Comparison of ENCODE assay signal across 14 mouse cellular contexts in genomic region chr10:75320321-75320720, GRCm38 (mm10). TPM values are rescaled to one million over a fixed set of nuclear protein-coding genes. Genes with fewer than 3 reads are reported as not detected.
DNase-seq lines count a peak whose midpoint lies in the region; ATAC-seq and TF ChIP-seq lines count a peak whose summit lies in the region.
"Had no signal": no experiment of that assay in that cellular context is flagged by ENCODE, and none has a peak within 500 bp of the region (broad histone marks: within the 10 kb centered on the region; RNA-seq: fewer than 3 reads in every experiment).

No protein-coding gene starts in this region.

- no peak for ATAC-seq in heart, postnatal 0 days (ENCODE audit: insufficient read depth, low read depth)
- ATAC-seq in monocyte, adult 5-6 weeks (replicated peaks; ENCODE audit: insufficient number of reproducible peaks, low FRiP score, low TSS enrichment, poor library complexity, severe bottlenecking) = 0 out of 2 replicates have a peak, but pooled peaks have one; percentile 12

- H3K9me3 ChIP-seq in heart, postnatal 0 days (replicated peaks; ENCODE audit: control insufficient read depth, low read length) = no peaks in the 10 kb centered on the region
- H3K9me3 ChIP-seq: hindbrain, embryonic 13.5 days; neural tube, embryonic 12.5 days had no signal

- no peak overlapping the region for H3K9ac ChIP-seq in heart, postnatal 0 days (replicated peaks; ENCODE audit: low read depth, low read length)
- H3K9ac ChIP-seq: hindbrain, embryonic 13.5 days; neural tube, embryonic 12.5 days had no signal

- no peak overlapping the region for H3K27ac ChIP-seq in heart, postnatal 0 days (ENCODE audit: low read depth)
- H3K27ac ChIP-seq: heart, adult 2 months; hindbrain, embryonic 13.5 days; neural tube, embryonic 12.5 days had no signal

- peaks cover 8% of the 10 kb centered on the region; the same call in 1 of the 2 replicates for H3K4me1 ChIP-seq in heart, postnatal 0 days (ENCODE audit: control insufficient read depth, insufficient read depth)

- no peaks in the 10 kb centered on the region for H3K36me3 ChIP-seq in heart, postnatal 0 days (replicated peaks; ENCODE audit: control insufficient read depth, insufficient read depth, low read length)
- H3K36me3 ChIP-seq: hindbrain, embryonic 13.5 days; neural tube, embryonic 12.5 days had no signal

- H3K27me3 ChIP-seq in heart, postnatal 0 days (ENCODE audit: control insufficient read depth, insufficient read depth, low read length) = peaks cover 6% of the 10 kb centered on the region; the same call in 1 of the 2 replicates

- peak overlapping the region; percentile 75 for H3K4me2 ChIP-seq in heart, postnatal 0 days (ENCODE audit: low read depth, low read length)
- H3K4me2 ChIP-seq: hindbrain, embryonic 13.5 days; midbrain, embryonic 11.5 days; neural tube, embryonic 12.5 days had no signal

- DNase-seq in heart, postnatal 0 days (ENCODE audit: low spot score) = no peak
- DNase-seq in heart, adult 8-10 months (ENCODE audit: low spot score) = no peak
- peak; percentile 84 for DNase-seq in T-cell, adult 2 months (ENCODE audit: low spot score)
- DNase-seq in thymus, postnatal 36 days = peak; percentile 65 to 83
- DNase-seq in ovary, postnatal 14 days (ENCODE audit: low spot score) = no peak
- DNase-seq in embryo, embryonic 9.5 days (ENCODE audit: extremely low spot score) = no peak
- no peak for DNase-seq in adrenal gland, postnatal 36 days
- DNase-seq: cerebellum, adult 8-10 months; heart, adult 2 months; kidney, adult 8-10 months had no signal

- no peak for TF ChIP-seq EP300 in heart, postnatal 0 days (IDR thresholded peaks at IDR 0.05; ENCODE audit: low read depth)

- H3K4me3 ChIP-seq in heart, postnatal 0 days (ENCODE audit: low read depth, low read length) = no peak overlapping the region
- H3K4me3 ChIP-seq: hindbrain, embryonic 13.5 days; neural tube, embryonic 12.5 days had no signal

- 41% methylated on average over 4 of the region's 4 CpGs for WGBS in heart, postnatal 0 days

- no peak for TF ChIP-seq CTCF in heart, postnatal 0 days (IDR thresholded peaks at IDR 0.05; ENCODE audit: low read depth)

RNA-seq across cellular contexts. Expression of gene Adora2a, which starts 3.6 kb away (rescaled TPM):
- 15.8 and 51.3 TPM in 2 replicates for total RNA-seq in heart, postnatal 0 days (2014; rRNA removed; ENCODE audit: low replicate concordance)
- 3.6 and 4.4 TPM in 2 replicates for polyA plus RNA-seq in heart, postnatal 0 days (2015; fragmentation: Nextera tagmentation; extraction: Ambion mirVana)
- total RNA-seq in heart, adult 8-10 months (2022) = 1 to 10 TPM; 5.8 to 9.3 (median 7.0) TPM
- 19.5 to 51.1 TPM (median 31.6 TPM) in 3 replicates for total RNA-seq in monocyte, adult 5-6 weeks (2017)
- 1 to 10 TPM; 2.9 to 3.9 TPM for total RNA-seq in adrenal gland, postnatal 36 days (2021)

Comparison
In these comparisons a context has a peak if more than half of its experiments do, and no peak if none do; other contexts are left out.
1. DNase-seq: peak in T-cell, adult 2 months (single experiment) and thymus, postnatal 36 days (2 of 2); none in heart, postnatal 0 days (single experiment), heart, adult 8-10 months (single experiment), ovary, postnatal 14 days (single experiment), embryo, embryonic 9.5 days (single experiment) and adrenal gland, postnatal 36 days (0 of 2).